Mouse (Mus musculus) left cerebral cortex, adult 18-20 months (tissue): Measurements from ENCODE around the gene Ppm1e. TPM values are rescaled to one million over a fixed set of nuclear protein-coding genes. Genes with fewer than 3 reads are reported as not detected.
A peak's percentile ranks its signal among the peaks of the same experiment; 100 is the strongest.

Source experiments
- DNase-seq, 2 experiments: peaks; one replicate each; pipeline ENCODE4 v3.0.0; 2021 to 2022; ENCODE audit warnings: low spot score in 2 of 2, mixed read lengths in 1 of 2
- long read RNA-seq, 2 experiments: library from polyadenylated mRNA; stranded (forward); transcript quantifications; one replicate each; pipeline ENCODE4 v2.0.0; 2021
- total RNA-seq, 2 experiments: library from RNA; stranded (reverse); gene quantifications; 2 replicates each; pipeline ENCODE4 v1.2.3; 2021

Gene Ppm1e
- 100 to 1,000 TPM; 134 to 135 TPM for total RNA-seq
- long read RNA-seq, experiment 1, full-length matches to known transcripts = 47 of 87 reads
- long read RNA-seq, experiment 1, partial matches to known transcripts = 14 of 87 reads
- long read RNA-seq, experiment 1, other reads (novel, unspliced or antisense) = 26 of 87 reads
- long read RNA-seq, experiment 2, full-length matches to known transcripts = 18 of 54 reads
- long read RNA-seq, experiment 2, partial matches to known transcripts = 5 of 54 reads
- long read RNA-seq, experiment 2, other reads (novel, unspliced or antisense) = 31 of 54 reads

DNA sequence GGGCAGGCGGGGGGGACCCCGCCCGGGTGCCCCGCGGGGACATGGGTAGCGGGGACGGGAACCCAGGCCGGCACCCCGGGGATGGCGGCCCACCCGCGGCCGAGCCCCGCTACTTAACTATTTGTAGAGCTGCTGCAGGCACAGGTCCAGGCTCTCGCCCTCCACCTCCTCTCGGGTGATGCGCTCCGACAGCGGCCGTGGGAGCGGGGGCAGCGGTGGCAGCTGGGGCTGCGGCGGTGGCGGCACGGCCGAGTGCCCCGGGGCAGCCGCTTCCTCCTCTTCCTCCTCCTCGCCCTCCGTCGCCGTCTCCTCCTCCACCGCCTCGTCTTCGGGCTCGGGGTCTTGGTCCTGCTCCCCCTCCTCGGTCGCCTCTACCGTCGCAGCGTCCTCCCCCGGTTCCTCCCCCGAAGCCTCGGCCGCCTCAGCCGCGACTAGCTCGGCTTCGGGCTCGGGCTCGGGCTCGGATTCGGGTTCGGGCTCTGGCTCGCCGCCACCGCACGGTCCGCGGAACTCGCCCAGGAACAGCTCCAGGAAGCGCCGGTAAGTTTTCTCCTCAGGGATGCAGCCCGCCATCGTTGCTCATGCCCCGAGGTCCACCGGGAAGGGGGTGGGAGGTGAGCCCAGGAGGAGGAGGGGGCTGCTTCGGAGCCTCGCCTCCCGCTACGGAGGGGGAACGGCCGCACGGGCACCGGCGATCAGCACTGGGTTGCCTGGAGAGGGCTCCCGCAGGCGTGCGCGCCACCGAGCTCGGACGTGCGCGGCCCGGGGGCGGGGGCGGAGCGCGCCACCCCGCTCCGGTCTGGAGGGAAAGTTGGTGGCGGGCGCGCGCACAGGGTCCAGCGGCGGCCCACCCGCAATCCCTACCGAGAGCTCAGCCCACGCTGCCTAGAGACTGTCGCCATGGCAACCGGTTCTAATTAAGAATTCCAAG, at the start of gene Ppm1e:
Ppm1e (minus strand) TSS at position 693 of the 931 bp plus-strand sequence.
- peak; percentile 76 to 89 for DNase-seq

DNA sequence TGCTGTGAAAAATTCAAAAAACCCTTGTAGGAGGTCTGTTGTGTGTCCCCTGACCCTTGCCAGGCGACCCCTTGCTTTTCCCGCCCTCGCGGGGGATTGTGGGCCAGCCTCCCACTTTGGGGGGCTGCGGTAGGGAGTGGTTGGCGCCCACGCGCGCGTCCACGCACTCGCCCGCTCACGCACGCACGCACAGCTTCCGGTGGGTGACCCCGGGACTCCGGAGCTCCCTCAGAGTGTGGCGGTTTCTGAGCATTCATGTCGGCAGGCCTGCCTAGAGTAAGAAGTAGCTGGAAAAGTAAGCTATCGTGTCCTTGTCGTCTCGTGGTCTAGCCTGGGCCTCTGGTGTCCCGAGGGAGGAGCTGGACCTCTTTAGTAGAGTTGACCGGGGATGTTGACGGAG, 46.1 kb upstream of the Ppm1e start, which contains the start of the genes Rad51c and Tex14:
Rad51c (minus strand) TSS at position 79 of the 400 bp plus-strand sequence.
Tex14 (plus strand) TSS at position 190 of the 400 bp plus-strand sequence.
- DNase-seq = no peak

DNA sequence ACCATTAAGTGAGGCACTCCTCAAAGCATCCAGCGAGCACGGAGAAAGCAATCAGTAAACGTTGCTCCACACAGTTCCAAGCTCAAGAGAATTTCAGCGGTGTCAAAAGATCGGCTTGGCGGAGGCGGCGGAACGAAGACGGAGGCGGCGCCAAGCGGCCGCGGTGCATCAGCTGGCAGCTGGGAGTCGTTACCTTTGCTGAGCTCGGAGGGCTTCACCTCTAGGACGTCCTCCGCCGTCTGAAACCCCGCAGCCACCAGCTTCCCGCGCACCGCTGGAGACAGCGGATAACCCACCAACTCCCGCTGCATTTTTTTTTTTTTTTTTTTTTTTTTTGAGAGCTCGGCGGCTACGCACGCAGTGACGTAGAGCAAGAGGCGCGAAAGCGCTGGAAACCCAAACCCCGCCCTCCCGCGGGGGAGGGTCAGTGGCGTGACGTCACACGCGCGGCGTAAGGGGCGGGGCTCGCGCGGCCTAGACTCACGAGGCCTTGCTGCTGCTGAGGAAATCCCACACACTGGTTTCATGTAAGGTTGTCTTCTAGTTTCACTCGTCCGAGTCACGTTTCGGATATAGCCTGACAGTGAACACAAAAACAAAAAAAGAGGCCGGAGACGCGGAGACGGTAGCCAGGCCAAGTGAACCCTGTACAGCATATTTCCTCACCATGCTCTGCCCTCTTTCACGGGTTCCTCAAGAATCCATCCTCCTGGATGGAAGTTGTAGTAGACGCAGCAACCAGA, 45.5 kb upstream of the Ppm1e start:
- DNase-seq = peak; percentile 94 to 95

DNA sequence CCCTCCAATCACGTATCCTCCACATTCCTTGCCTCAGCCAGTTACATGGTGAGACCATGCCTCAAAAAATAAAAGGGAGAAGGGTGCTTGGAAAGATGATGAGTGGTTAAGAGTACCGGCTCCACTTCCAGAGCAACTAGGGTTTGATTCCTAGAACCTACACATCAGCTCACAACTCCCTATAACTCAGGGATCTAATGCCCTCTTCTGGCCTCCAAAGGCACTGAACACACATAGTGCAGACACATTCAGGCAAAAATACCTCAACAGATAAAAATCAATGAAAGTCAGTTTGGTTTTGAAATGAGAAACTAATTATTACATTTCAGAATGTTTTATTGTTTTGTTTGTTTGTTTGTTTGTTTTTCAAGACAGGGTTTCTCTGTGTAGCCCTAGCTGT, 39.6 kb upstream of the Ppm1e start:
- no peak for DNase-seq

DNA sequence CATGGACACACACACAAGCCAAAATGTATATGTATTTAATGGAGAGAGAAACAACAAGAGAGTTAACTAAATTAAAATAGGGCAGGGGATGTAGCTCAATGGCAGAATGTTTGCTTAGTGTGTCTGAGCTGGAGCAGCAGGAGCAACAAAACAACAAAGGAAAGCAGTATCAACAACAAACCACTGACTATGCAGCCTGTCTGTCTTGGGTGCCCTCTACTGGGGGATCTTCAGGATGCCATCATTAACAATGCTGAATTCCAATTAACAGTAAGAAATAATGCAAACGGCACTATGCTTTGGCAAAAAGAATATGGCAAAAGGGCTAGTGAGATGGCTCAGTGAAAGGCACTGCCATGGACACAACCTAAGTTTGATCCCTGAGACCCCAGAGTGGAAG, 35.0 kb upstream of the Ppm1e start:
- peak; percentile 51 to 58 for DNase-seq

DNA sequence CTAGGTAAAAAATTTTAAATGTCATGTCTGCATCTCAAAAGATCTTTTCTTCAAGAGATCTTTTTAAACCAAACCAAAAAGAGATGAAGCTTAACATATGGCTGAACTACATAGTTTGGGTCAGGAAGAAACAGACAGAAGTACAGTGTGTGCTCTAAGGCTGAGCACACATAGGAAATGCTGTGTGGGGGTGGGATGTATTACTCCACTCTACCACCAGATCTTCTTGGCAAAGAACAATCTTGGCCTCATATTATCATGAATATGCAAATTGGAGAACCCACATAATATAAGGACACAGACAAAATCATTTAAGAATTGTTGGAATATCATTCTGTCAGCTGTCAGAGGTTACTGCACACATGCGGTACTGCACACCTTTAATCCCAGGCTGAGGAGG, 26.9 kb upstream of the Ppm1e start:
- peak in 1 of 2 experiments; percentile 31 for DNase-seq

DNA sequence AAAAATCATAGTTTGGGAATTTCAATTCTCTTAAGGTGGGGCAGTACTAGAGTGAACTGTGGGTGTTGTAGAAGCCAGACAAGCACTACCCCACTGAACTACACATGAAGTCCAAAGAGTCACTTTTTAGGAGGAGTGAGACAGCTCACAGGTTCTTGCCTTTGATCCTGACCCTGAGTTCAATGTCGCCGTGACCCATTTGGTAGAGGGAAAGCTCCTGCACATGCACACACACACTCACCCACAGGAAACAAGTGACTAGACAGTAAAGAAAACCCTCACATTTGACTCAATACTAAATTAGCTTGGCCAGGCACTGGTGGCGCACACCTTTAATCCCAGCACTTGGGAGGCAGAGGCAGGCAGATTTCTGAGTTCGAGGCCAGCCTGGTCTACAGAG, 25.7 kb upstream of the Ppm1e start:
- no peak for DNase-seq

DNA sequence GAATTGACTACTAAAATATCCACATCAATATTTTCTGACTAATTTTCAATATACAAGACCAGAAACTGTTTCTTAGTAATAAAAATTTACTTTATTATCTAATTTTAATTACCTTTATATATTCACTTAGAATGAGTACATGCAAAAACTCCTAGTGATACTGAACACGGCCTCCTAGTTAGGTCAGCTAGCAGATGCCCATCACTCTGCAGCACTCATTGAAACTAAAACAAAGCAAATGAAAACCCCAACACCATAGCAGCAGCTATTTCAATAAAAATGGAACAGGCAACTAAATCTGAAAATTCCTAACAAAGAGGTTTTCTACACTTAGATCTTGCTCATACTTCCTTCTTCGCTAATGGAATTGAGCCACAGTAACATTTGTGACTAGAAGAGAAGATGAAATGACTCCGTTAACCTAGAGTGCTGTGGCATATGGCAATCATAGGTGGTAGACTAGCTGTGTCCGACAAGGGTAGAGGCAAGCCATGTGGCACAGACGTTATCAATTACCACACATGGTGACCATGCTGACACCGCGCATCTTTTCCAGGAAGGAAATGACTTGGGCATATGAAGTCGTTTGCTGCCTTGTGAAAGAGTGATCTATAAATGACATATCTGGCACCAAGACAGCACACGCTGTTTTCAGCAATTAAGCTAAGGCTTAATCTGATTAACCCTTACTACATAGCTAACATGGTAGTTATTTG, 9.2 kb upstream of the Ppm1e start:
- no peak for DNase-seq

DNA sequence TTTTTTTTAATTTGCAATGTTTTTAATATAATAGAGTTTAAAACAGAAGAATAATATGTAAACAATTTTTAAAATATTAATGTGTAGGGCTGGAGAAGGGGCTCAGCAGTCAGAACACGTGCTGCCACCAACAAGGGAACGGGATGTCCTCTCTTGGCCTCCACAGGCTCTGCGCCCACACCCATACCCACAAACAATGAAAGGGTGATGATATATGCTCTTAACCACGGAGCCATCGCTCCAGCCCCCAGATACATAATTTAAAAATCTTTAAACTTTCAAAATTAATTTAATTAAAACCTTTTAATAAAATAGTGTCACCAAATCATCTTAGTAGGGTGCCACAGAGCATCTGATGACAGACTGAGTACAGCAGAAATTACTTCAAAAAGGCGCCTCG, 8.2 kb upstream of the Ppm1e start:
- no peak for DNase-seq

DNA sequence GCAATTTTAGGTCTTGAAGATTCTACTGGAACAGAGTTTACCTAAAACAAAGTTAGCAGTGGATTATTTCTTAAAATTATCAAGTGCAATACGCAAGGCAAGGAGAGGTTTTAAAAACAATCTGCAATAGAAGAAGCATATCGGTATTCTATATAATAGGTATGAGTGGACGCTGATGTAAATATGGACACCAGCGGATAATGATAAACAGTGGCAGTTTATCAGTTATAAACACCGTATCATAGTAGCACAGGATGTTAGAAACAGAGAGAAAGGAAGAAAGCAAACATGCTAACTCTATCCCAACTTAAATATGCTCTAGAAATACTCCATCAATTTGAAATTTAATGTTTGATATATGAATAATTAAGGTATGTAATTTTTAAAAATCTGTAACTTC, 6.3 kb upstream of the Ppm1e start:
- DNase-seq = no peak

DNA sequence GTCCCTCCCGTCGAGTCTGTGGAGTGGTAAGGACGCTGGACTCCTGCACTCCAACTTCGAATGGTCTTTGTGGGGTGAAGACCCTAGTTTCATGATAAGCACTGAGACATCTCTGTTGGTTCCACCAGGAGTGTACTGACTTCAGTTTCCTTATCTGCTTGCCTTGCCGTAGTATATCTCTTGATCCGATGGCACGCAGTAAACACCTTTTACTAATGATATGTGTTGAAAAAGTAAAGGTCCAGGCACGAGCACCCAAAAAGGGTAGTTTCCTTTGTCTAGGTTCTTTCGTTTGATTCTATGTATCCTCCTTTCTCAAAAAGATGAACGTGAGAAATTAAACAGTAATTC, 414 bp upstream of the Ppm1e start:
- no peak for DNase-seq

DNA sequence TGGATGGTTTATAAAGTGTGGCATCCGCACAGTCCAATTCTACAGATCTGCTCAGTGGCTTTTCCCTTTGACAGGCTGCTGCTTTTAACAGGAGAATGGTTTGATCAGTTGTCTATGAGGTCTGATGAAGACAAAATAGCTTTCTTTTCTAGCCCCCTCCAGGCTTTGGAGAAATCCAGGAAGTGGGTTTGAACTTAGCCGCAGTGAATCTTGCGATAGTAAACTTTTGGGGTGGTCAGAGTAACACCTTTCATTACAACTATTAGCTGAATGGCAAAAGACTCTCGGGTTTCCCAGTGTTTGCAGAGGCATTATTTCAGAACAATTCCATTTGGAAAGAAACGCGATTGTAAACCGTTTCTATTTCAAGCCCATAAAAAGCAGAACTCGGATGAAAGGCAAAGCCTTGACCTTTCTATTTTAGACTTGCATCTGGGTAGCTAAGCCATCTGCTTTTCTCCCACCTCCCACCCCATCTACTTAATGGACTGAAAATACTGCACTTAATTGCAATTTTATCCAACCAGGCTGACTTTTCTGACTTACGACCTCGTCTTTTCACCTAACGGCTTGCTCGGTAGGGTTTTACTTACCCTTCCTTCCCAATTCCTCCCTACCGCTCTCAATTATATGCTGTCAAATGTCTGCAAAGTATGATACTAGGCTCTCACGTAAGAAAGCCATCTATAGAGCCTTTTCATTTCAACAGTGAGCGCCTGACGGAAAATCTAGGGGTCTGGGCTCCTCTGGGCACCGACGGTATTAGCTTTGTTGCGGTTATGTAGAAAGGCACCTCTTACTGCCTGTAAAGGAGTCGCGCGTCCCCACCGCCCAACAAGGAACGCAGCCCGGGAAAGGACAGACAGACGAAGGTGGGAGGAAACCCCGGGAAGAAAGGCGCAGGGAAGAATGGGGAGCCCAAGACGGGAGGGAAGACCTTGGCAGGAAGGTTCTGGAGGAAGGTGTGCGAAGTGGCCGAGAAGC, 1.2 kb downstream of the Ppm1e start:
- peak; percentile 20 to 52 for DNase-seq

DNA sequence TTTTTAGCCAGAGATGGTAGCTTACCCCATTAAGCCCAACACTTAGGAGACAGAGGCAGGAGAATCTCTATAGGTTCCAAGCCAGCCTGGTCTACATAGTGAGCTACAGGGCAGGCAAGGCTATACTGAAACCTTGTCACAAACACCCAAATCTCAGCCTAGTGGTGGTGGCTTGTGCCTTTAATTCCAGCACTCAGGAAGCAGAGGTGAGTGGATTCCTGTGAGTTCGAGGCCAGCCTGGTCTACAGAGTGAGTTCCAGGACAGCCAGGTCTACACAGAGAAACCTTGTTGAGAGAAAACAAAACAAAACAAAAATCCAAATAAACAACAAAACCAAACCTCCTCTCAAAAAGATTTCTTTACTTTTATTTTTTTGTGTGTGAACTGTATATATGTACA, 4.0 kb downstream of the Ppm1e start:
- no peak for DNase-seq

DNA sequence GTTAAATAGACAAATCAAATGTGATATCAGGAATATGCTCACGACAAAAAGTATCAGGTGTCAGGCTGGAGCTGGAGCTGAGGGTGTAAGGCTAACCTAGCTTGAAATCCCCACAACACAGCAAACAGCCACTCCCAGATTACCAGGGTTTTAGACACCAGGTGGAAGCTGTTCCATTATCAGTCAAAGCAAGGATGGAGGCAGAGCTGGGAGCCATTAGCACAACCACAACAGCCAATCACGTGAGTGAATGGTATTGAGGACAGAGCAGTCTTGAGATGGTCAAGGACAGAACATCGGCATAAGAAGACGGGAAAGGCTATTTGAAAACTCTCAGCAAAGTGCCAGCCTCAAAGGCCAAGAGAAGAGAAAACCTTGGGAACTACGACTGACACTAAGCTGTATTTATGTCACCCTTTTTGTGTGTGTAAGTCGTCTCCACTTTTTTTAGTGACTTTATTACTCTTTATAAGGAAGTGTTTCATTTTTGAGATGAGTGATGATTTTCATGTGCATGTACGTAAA, 5.1 kb downstream of the Ppm1e start:
- no peak for DNase-seq

DNA sequence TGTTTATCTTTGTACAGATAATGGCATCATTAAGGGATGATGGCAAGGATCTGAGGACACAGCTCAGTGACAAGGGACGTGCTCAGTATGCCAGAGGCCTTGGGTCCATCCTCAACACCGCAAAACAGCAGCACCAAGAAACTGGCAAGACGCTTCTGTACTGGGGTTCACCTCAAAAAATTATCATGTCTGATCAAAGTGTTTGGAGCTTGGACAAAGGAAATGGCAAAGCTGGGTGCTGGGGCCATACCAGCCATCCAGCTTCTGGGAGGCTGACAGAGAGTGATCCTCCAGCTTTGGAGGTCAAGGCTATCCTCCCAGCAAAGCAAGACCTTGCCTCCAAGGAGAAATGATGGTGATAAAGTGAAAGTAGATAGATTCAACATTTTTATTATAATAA, 32.4 kb downstream of the Ppm1e start:
- DNase-seq = no peak

DNA sequence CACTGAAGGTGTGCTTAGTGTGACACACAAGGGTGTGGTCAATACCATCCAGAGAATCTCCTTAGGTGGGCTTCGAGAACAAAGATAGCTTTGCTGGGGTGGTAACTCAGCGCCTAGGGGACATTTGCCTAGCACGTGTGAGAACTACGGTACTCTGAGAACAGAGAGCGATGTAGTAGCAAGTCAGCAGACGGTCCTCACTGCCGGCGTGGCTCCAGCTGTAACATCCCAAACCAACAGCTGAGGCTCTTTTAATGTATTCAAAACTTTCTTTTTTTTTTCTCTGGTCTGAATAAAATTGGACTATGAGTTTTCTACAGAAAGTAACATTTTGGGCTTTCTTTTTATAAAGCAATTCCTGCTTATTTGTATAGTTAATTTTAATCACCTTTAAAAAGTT, 36.3 kb downstream of the Ppm1e start:
- DNase-seq = no peak

DNA sequence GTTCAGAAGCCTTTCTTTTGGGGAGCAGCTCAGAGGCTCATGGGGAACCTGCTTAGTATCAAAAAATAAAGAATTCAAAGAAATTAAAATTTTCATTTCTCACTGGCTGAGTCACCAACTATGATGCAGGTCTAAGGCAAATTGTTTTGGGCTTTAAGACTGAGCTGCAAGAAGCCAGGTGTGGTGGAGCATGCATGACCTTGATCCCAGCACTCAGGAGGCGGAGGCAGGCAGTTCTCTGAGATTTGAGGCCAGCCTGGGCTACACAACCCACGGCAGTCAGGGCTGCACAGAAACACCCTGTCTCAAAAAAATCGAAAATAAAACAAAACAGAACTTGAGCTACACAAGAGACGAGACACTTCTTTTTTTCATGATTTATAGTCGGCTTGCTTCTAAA, 38.8 kb downstream of the Ppm1e start:
- DNase-seq = no peak

DNA sequence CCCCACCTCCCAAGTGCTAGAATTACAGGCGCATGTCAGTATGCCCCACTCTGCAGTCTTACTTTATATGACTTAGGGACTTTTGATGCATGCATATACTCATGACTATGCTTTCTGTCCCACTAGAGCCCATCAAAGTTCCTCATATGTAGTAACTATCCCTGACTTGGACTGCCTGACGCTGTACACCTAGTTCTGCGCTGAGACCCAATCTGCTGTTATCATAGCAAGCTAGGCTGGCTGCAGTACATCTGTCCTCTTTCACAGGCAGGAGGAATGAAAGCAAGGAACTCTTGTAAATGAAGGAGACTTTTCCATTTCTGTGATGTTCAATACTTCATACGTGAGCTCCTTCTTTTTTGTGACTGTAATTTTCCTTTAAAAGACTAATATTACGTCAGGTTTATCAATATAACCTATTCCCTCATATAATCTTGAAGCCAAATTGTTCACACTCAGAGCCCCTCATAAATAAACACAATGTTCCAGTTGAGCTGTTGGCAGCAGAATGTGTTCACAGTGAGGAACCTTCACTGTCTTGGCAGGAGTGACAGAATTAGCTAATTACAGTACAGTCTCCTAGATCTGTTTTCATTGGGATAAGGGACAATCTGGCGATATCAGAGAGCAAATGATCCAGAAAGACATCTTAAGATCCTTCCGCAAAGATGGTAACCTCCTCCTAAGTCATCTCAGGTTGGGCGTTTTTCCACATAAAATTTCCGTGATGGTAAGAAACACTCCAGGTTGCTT, 39.7 kb downstream of the Ppm1e start:
- no peak for DNase-seq

DNA sequence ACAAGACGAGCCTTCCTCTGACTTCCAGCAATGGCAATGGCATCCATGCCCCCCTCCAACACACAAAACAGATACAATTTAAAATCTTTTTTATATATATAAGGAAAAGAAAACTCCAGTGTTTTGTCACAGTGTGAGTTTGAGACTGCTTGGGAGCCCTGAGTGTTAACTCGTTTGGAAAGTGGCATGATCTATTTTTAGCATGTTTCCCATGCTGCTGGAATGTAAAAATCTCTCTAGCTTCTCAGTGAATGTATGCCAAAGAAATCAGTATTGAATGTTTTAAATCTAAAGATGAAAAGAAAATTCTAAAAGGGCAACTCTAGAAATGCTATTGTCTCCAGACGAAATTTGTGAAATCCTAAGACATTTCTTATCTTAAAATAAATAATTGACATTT, 45.3 kb downstream of the Ppm1e start:
- no peak for DNase-seq
